Mouse (Mus musculus) heart, adult 2 months (tissue): ENCODE results near the gene Itpkb.

Experiments used
- CTCF ChIP-seq: fragments of 200-600 bp; IDR thresholded peaks from 2 replicates; pipeline ENCODE4 v1.8.1; 2022; ENCODE audit warnings: antibody characterized with exemption, mild to moderate bottlenecking, moderate library complexity
- EP300 ChIP-seq: fragments of 200-500 bp; IDR thresholded peaks from 2 replicates; pipeline ENCODE4 v1.6.1; 2011; ENCODE audit warnings: low read depth, low read length, control low read depth; ENCODE audit not compliant: insufficient read depth
- POLR2A ChIP-seq: fragments of 200-500 bp; IDR thresholded peaks from 2 replicates; pipeline ENCODE4 v1.6.1; 2011; ENCODE audit warnings: mild to moderate bottlenecking, low read depth, low read length, control low read depth; ENCODE audit not compliant: insufficient read depth

GRCm38 (mm10) chr1:180330145-180330706 is at the start of gene Itpkb:
- TF ChIP-seq EP300, result peak; percentile 88
- peak; percentile 14 for TF ChIP-seq CTCF
- peak; percentile 96 for TF ChIP-seq POLR2A
